Mouse (Mus musculus) fat pad, adult 2 months (tissue): Measurements from ENCODE around the gene Bpi.

ENCODE experiments used
- DNase-seq: peaks from one replicate; pipeline ENCODE4 v3.0.0-alpha.2; 2011; ENCODE audit warnings: low read depth, low spot score; ENCODE audit errors: extremely low read depth

Bpi gene

GRCm38 (mm10) chr2:158283771-158284170 is 25.9 kb downstream of the Bpi start:
- DNase-seq = no peak

DNA sequence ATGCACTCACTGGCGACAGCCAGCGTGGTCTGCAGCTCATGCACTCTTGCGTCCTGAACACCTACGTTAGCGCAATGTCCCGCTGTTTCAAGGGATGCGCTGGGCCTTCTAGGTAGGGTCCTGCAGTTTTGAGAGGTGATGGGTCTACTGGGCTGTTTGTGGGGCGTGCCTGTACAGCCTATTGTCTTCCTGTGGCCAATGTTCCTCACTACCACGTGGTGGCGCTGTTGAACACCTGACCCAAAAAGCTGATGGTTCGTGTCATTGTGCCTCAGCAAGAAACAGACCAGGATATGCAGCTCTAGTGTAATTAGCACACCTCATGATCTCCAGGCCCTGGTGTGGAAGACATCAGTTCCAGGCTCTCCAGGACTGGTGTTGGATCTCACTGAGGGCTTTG is 26.7 kb downstream of the Bpi start:
- DNase-seq = no peak

DNA sequence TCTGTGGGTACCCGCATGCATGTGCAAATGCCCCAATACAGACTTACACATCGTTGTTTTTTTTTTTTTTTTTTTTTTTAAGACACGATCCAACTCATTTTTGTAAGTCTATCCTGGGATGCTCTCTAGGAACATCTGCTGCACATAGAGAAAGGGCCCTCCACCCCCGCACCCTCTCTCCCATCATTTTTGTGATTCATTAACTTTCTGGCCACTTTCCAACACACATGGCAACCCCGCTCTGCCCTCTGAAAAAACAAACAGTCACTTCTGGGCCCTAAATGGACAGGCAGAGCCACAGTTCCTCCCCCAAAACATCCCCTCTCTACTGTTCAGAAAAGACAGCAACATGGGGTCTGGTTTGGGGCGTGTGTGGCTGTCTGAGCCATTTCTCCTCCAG is 27.8 kb downstream of the Bpi start:
- DNase-seq = no peak

GRCm38 (mm10) chr2:158295700-158296099 is 37.8 kb downstream of the Bpi start:
- DNase-seq = no peak

DNA sequence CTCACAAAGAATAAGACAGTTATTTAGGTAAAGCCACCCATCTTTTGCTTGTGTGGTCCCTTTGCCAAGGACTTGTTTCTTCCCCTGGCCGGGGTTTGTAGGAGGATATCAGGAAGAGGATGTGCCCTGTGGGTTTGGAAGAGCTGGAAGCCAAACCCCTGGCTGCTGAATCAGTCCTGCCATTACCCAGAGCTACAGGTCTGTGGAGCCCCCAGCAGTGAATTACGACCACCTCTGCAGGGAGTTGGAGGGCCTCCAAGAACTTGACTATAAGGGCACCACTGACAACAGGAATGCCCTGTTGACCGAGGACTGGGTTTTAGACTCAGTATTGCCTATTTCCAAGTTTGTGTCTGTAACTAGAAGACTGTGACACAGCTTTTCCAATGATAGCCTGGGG is 41.3 kb downstream of the Bpi start:
- DNase-seq = no peak

DNA sequence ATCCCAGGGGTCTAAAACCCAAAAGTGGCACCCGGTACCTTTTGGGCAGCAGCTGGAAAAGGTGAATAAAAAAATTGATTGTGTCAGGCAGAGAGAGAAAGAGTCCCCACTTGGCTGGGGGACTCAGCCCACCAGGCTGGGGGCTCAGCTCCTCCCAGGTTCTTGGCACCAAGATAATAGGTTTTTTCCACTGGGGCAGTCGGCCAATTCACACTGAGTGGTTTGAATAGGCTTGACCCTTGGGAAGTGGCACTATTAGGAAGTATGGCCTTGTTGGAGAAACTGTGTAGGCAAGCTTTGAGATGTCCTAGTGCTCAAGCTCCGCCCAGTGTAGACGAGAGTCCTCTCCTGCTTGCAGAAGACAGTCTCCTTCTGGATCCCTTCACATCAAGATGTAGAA is 41.8 kb downstream of the Bpi start:
- no peak for DNase-seq

- DNase-seq = no peak
Measured at GRCm38 (mm10) chr2:158302807-158303206, 44.9 kb downstream of the Bpi start.

GRCm38 (mm10) chr2:158305948-158306695 is 48.2 kb downstream of the Bpi start, which contains the start of gene Lbp:
TSS of gene Lbp (plus strand) at chr2:158306493.
- peak; percentile 4 for DNase-seq

DNA sequence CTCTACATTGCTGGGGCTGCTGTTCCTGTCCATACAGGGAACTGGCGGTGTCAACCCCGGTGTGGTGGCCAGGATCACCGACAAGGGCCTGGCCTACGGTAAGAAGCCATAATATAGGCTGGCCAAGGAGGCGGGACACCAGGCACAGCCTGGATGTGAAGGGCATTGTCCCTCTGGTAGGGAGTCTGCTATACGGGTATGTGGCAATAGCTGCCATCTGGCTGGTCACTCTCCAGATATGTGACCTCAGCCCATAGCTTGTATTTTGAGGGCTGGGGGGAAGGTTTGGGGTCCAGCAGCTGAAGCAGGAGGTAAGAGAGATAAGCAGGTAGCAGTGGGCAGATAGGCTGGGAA is 48.8 kb downstream of the Bpi start:
- no peak for DNase-seq

- DNase-seq = no peak
Measured at GRCm38 (mm10) chr2:158308276-158308675, 50.4 kb downstream of the Bpi start.

DNA sequence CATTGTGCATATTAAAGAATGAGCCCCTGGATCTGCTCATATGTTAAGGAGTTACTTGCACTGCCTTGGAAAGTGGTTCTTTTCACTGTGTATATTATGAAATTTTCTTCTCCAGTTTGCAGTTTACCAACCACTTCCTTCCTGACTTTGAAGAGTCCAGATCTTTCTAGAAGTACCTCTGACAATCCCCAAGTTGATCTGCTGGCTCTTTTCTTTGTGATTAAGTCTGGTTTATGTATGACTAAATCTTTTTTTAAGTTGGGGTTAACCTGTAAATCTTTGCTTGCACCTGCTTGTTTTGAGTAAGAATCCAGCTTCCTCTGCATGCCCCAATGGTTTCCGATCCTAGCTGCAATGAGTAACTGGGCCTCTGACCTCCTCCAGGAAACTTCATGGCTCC is 55.2 kb downstream of the Bpi start:
- no peak for DNase-seq

- no peak for DNase-seq
Measured at GRCm38 (mm10) chr2:158316371-158316770, 58.5 kb downstream of the Bpi start.

- no peak for DNase-seq
Measured at GRCm38 (mm10) chr2:158317026-158317425, 59.1 kb downstream of the Bpi start.

DNA sequence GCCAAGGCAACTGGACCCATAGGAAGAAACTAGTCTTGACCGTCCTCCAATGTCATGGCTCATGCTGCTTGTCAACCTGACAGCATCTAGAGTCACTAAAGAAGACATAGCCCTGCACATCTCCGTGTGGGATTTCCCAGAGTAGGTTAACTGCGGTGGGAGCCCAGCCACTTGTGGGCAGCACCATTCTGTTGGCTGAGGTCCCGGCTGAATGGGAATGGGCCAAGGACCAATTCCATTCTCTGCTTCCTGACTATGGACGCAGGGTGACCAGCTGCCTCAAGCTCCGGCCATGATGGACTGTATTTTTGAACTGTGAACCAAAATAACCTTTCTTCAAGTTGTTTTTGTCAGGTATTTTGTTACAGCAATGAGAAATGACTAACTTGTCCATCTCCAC is 63.7 kb downstream of the Bpi start:
- DNase-seq = no peak

GRCm38 (mm10) chr2:158322845-158323244 is 65.0 kb downstream of the Bpi start:
- DNase-seq = no peak

DNA sequence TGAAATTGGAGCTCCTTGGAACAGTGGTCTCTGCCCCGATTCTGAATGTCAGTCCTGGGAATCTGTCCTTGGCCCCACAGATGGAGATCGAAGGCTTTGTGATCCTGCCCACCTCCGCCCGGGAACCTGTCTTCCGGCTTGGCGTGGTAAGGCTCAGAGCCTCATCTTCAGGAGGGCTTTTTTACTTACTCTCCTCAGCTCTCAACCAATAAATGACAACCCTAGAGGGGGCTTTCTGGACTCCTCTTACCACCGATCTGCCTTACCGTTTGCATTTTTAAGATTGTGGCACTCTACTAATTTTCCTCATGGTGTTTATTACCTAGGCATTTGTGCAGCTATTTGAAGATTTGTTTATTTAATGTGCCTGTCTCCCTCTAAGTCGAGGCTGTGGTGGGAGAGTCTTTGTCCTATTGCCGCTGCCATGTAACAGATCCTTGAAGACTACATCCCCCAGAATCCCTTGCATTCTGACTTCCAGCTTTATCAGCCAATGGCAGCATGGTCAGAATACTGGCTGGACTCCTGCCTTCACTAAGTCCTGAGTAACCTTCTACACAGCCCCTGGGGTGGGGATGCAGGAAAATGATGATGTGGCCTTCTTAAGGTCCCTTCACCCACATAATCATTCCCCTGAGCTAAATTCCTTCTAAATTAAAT is 66.8 kb downstream of the Bpi start:
- no peak for DNase-seq

DNA sequence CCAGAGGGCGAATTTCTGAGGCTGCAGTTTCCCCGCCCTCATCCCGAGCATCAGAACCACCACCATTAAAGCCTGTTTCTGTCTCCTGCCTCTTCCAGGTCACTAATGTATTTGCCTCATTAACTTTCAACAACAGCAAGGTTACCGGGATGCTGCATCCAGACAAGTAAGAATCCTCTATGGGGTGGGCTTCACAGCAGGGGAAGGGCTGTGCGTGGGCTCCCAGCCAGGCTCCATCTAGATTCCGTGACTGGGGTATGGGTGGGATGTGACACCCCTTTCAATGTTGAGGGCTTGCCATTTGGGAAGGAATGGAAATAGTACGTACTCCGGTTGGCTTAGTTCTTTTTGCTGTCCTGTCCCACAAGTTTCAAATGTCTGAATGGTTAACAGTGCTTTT is 67.7 kb downstream of the Bpi start:
- no peak for DNase-seq
